Mouse (Mus musculus): Measurements from ENCODE around the gene Slc8a2. TPM values are rescaled to one million over a fixed set of nuclear protein-coding genes. Genes with fewer than 3 reads are reported as not detected.

The Slc8a2 gene
- polyA plus RNA-seq, 1 experiment = 0.02 TPM

DNA sequence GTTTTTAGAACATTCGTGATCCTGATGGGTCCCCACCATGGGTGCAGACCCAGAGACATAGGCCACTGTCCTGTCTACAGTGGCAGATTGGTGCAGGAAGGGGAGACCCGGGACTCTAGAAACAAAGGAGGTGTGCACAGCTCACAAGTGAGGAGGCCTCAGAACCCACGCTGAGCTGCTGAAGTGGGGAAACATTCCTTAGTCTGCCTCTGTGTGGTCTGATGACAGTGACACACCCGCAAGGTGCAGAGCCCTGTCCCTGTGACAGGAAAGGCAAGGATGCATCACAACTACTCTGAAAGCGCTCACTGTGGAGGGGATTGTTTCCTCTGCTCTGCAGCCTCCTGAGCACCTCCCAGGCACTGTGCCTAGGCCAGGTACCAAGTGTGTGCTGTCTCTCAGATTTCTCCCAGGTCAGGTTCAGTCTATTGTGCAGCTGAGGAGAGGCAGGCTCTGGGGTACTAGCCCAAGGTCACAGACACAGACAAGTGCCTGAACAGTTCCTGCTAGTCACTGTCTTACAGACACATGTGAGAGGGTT lies 26.9 kb upstream of the Slc8a2 start:
- H3K79me3 ChIP-seq (ENCODE audit: low read depth) = peaks cover 45% of the 10 kb centered on the region

DNA sequence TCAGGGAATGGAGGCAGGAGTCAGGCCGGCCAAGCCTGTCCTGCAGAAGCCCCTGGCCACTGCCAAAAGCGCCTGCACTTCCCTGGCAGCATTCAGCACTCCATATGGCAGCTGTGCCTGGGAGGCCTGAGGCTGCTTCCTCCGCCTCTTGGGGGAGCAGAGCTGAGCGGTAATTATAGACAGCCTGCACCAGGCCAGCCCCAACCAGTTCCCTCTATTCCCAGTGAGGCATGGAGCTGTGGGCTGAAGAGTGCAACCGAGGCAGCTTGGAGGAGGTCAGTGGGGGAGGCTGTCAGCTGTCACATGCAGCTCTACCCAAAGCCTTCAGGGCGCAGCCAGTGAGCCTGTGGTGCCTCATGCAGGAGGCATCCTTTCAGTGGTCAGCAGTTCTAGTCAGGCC lies 25.9 kb upstream of the Slc8a2 start:
- H3K27me3 ChIP-seq (ENCODE audit: control insufficient read depth, insufficient read depth, insufficient read length) = no peaks in the 10 kb centered on the region
- H3ac ChIP-seq (ENCODE audit: control insufficient read depth, insufficient read length, low read depth) = no peak overlapping the region
- H3K36me3 ChIP-seq (ENCODE audit: control insufficient read depth, insufficient read depth) = peaks cover 26% of the 10 kb centered on the region
- no peak for TF ChIP-seq CTCF (IDR thresholded peaks at IDR 0.05; ENCODE audit: control insufficient read depth, insufficient read depth, insufficient read length)
- peaks cover 77% of the 10 kb centered on the region for H3K79me2 ChIP-seq (ENCODE audit: control insufficient read depth, insufficient read depth)
- no peak overlapping the region for H3K4me3 ChIP-seq (ENCODE audit: insufficient read depth, poor library complexity, severe bottlenecking)
- H3K79me3 ChIP-seq (ENCODE audit: low read depth) = peaks cover 45% of the 10 kb centered on the region

More for the DNA sequence above, 26.9 kb upstream of the Slc8a2 start:
- no peak overlapping the region for H3K4me3 ChIP-seq (ENCODE audit: insufficient read depth, poor library complexity, severe bottlenecking)
- H3K36me3 ChIP-seq (ENCODE audit: control insufficient read depth, insufficient read depth) = peaks cover 20% of the 10 kb centered on the region
- H3K27me3 ChIP-seq (ENCODE audit: control insufficient read depth, insufficient read depth, insufficient read length) = no peaks in the 10 kb centered on the region
- no peak for TF ChIP-seq CEBPB (IDR thresholded peaks at IDR 0.05; ENCODE audit: low read depth)
- no peak for TF ChIP-seq MAX (IDR thresholded peaks at IDR 0.05)
- TF ChIP-seq USF1 (IDR thresholded peaks at IDR 0.05; ENCODE audit: low read depth) = no peak
- TF ChIP-seq FOSL1 (IDR thresholded peaks at IDR 0.05; ENCODE audit: insufficient read depth, low read length, poor library complexity, severe bottlenecking) = no peak
- TF ChIP-seq MYOD1 (IDR thresholded peaks at IDR 0.05; ENCODE audit: control insufficient read depth, insufficient read length, low read depth) = no peak
- no peak for TF ChIP-seq MYOG (IDR thresholded peaks at IDR 0.05; ENCODE audit: control insufficient read depth, extremely low read depth, insufficient read length)
- TF ChIP-seq CTCF (IDR thresholded peaks at IDR 0.05; ENCODE audit: control insufficient read depth, insufficient read depth, insufficient read length) = no peak
- peaks cover 79% of the 10 kb centered on the region for H3K79me2 ChIP-seq (ENCODE audit: control insufficient read depth, insufficient read depth)
- no peak overlapping the region for H3ac ChIP-seq (ENCODE audit: control insufficient read depth, insufficient read length, low read depth)

DNA sequence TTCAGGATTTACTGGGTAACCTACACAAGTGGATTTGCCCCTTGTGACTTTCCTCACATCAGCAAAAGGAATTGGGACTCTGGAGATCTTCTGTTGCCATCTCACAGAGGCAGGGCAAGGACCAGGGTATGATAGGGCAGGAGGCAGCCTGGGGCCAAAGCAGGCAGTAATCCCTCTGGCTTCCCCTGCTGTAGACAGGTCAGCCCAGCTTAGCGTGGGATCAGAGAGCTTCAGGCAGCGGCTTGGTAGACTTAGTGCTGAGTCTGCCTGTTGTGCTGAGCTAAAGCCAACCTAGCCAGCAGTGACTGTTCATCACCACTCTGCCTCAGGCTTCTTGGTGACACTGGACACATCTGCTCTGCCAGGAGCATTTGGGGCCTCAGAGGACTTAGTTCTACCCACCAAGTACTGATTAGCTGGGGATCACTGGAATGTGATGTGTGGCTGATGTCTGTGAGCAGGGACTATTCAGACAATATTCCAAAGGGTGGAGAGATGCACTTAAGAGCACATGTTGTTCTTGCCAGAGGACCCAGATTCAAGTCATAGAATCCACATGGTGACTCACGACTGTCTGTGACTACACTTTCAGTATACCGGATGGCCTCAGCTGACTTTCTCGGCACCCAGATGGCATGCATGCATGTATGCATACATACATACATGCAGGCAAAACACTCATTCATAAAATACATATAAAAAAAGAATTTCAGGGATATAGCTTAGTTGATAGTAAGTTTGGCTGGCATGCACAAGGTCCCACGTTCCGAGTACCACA lies 24.8 kb upstream of the Slc8a2 start:
- Histone ChIP-seq H3K79me2 (ENCODE audit: control insufficient read depth, insufficient read depth) (peaks cover 66% of the 10 kb centered on the region), H3K36me3 (ENCODE audit: control insufficient read depth, insufficient read depth) (peaks cover 26% of the 10 kb centered on the region), H3K79me3 (ENCODE audit: low read depth) (peaks cover 34% of the 10 kb centered on the region), H3K27me3 (ENCODE audit: control insufficient read depth, insufficient read depth, insufficient read length) (no peaks in the 10 kb centered on the region), H3ac (ENCODE audit: control insufficient read depth, insufficient read length, low read depth) (no peak overlapping the region), H3K4me3 (ENCODE audit: insufficient read depth, poor library complexity, severe bottlenecking) (no peak overlapping the region)
- TF ChIP-seq MAX (IDR thresholded peaks at IDR 0.05) = no peak
- TF ChIP-seq MYOG (IDR thresholded peaks at IDR 0.05; ENCODE audit: control insufficient read depth, extremely low read depth, insufficient read length) = no peak
- no peak for TF ChIP-seq CTCF (IDR thresholded peaks at IDR 0.05; ENCODE audit: control insufficient read depth, insufficient read depth, insufficient read length)
- TF ChIP-seq FOSL1 (IDR thresholded peaks at IDR 0.05; ENCODE audit: insufficient read depth, low read length, poor library complexity, severe bottlenecking) = no peak
- no peak for TF ChIP-seq USF1 (IDR thresholded peaks at IDR 0.05; ENCODE audit: low read depth)
- no peak for TF ChIP-seq MYOD1 (IDR thresholded peaks at IDR 0.05; ENCODE audit: control insufficient read depth, insufficient read length, low read depth)
- no peak for TF ChIP-seq CEBPB (IDR thresholded peaks at IDR 0.05; ENCODE audit: low read depth)

DNA sequence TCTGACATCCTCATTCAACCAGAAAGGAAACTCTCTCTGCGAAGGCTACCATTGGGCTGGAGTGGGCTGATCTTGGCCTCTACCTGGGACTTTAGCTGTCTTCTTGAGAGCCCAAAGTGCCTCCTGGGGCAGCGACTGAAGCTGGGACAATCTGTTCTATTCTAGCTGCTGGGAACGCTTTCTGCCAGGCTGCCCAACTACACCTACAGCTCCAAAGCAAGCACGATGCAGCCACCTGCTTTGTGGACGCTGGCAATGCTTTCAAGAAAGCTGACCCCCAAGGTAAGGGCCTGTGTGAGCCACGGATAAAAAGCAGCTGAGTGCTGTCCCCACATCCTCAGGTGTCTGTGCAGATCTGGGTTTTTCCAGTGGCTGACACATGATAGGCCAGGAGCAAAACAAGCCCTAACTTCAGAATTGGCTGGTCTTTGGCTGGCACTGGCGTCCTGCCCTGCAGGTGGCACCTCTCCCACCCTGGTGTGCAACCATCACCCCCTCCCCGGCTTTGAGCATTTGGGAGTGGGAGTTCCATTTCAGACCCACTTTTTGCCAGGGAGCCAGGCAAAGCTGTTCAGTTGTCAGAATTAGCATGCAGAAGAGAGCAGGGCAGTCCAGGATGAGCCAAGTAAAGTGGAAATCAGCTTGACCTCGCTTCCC lies 20.6 kb upstream of the Slc8a2 start:
- no peaks in the 10 kb centered on the region for H3K27me3 ChIP-seq (ENCODE audit: control insufficient read depth, insufficient read depth, insufficient read length)
- peaks cover 10% of the 10 kb centered on the region for H3K79me3 ChIP-seq (ENCODE audit: low read depth)
- peaks cover 25% of the 10 kb centered on the region for H3K36me3 ChIP-seq (ENCODE audit: control insufficient read depth, insufficient read depth)
- peaks cover 24% of the 10 kb centered on the region for H3K79me2 ChIP-seq (ENCODE audit: control insufficient read depth, insufficient read depth)
- TF ChIP-seq CEBPB (IDR thresholded peaks at IDR 0.05; ENCODE audit: low read depth) (no peak), MYOG (IDR thresholded peaks at IDR 0.05; ENCODE audit: control insufficient read depth, extremely low read depth, insufficient read length) (no peak), FOSL1 (IDR thresholded peaks at IDR 0.05; ENCODE audit: insufficient read depth, low read length, poor library complexity, severe bottlenecking) (no peak), USF1 (IDR thresholded peaks at IDR 0.05; ENCODE audit: low read depth) (no peak), CTCF (IDR thresholded peaks at IDR 0.05; ENCODE audit: control insufficient read depth, insufficient read depth, insufficient read length) (no peak), MYOD1 (IDR thresholded peaks at IDR 0.05; ENCODE audit: control insufficient read depth, insufficient read length, low read depth) (no peak), MAX (IDR thresholded peaks at IDR 0.05) (no peak)
- no peak overlapping the region for H3ac ChIP-seq (ENCODE audit: control insufficient read depth, insufficient read length, low read depth)
- no peak overlapping the region for H3K4me3 ChIP-seq (ENCODE audit: insufficient read depth, poor library complexity, severe bottlenecking)

DNA sequence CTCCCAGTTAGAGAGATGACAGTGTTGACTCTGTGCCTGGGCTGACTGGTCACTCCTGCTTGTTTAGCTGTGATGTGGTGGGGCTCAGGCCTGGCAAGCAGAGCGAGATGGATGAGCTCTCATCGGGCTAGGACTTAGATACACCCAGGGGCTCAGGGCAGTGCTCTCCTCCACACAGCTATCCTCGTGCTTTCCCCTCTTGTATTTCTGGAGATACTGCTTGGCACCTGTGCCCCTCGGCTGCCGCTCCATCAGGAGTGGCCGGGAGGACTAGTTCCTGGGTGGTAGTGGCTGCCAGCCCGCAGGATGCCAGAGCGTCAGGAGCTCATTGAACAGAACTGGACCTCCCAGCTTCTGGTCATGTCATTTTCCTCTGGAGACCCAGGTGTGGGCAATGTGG lies 19.5 kb upstream of the Slc8a2 start:
- no peak overlapping the region for H3K4me3 ChIP-seq (ENCODE audit: insufficient read depth, poor library complexity, severe bottlenecking)
- peaks cover 15% of the 10 kb centered on the region for H3K36me3 ChIP-seq (ENCODE audit: control insufficient read depth, insufficient read depth)
- peaks cover 15% of the 10 kb centered on the region for H3K79me2 ChIP-seq (ENCODE audit: control insufficient read depth, insufficient read depth)
- TF ChIP-seq MAX (IDR thresholded peaks at IDR 0.05) (no peak), CEBPB (IDR thresholded peaks at IDR 0.05; ENCODE audit: low read depth) (no peak), USF1 (IDR thresholded peaks at IDR 0.05; ENCODE audit: low read depth) (no peak)
- H3K79me3 ChIP-seq (ENCODE audit: low read depth) = peaks cover 4% of the 10 kb centered on the region
- no peaks in the 10 kb centered on the region for H3K27me3 ChIP-seq (ENCODE audit: control insufficient read depth, insufficient read depth, insufficient read length)
- H3ac ChIP-seq (ENCODE audit: control insufficient read depth, insufficient read length, low read depth) = no peak overlapping the region

Measured in C2C12 (cell line).